Mouse (Mus musculus): ENCODE measurements around the gene Nfic.

Gene Nfic

GRCm38 (mm10) chr10:81485060-81485449 lies 29.6 kb upstream of the Nfic start:
- no peak for DNase-seq

DNA sequence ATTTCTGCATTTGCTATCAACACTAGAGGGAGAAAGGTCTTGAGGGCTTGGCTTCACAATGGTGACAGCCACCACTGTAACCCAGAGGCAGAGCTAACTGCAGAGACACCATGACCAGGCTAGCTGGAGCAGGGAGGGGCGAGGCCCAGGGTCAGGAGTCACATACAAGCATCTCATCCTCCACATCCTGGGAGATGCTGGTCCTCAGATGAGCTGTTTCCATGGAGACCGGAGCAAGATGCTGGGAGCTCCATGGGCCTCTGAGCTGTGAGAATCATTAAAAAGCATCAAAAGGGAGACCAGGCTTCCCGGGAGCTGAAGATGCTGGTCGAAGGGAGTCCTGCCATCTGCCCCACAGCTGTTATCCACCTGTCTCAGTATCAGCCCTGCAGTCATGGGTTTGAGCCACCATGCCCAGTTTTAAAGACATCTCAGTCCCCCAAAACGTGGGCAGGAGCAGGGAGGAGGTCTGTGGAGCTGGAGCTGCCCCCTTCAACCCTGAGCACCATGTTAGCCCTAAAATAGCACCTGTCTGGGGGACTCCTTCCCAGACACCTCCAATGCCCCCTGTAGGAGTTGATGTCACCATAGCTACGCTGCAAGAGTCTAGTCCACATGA lies 29.1 kb upstream of the Nfic start:
- DNase-seq: no peak

DNA sequence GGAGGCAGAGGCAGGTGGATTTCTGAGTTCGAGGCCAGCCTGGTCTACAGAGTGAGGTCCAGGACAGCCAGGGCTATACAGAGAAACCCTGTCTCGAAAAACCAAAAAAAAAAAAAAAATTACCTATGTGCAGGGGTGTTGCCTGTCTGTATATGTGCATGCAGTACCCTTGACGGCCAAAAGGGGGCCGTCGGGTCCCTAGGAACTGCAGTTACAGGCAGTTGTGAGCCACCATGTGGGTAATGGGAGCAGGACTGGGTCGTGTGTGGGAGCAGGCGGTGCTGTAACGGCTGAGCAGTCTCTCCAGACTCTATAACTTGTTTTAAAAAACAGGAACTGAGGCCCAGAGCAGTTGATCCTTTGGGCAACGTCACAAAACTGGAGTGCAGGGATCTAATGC lies 28.5 kb upstream of the Nfic start:
- peak; percentile 45 for DNase-seq

- peak; percentile 60 to 70 for DNase-seq
These were observed 27.1 kb upstream of the Nfic start, which contains the start of gene Celf5 for GRCm38 (mm10) chr10:81482533-81482889. Celf5 (minus strand) TSS chr10:81482709.

DNA sequence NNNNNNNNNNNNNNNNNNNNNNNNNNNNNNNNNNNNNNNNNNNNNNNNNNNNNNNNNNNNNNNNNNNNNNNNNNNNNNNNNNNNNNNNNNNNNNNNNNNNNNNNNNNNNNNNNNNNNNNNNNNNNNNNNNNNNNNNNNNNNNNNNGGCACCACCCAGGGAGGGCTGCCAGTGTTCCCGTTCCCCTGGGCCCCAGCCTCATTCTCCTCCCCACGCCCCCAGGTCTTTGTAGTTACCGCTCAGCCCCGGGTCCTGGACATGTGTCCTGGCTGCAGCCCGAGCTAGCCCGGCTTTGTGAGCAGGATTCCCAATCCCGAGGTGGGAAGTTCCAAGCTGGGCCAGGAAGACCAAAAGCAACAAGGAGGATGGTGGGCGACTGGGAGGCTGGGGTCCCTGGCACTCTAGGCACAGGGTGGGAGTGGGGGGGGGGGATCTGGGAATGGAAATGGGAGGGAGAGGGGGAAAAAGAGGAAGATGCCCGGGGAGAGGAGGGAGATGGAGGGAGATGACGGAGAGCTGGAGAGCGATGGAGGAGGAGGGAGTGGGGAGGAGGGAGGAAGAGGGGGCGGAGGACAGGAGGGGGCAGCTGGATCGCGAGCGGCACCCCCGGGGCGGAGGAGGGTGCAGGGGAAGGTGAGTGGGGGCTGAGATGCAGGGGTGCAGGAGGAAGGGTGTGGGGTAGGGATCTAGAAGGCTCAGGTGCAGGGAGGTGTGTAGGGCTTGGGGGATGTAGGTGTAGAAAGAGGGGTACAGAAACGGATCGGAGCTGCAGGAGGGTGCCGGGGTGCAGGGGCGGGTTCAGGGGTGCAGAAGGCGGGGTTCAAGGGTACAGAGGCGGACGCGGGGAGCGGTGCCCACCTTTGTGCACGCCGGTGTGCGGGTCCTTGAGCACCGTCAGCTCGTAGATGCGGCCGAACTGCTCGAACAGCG lies 26.4 kb upstream of the Nfic start:
- DNase-seq: no peak

GRCm38 (mm10) chr10:81474461-81474860 lies 19.0 kb upstream of the Nfic start:
- DNase-seq: no peak

DNA sequence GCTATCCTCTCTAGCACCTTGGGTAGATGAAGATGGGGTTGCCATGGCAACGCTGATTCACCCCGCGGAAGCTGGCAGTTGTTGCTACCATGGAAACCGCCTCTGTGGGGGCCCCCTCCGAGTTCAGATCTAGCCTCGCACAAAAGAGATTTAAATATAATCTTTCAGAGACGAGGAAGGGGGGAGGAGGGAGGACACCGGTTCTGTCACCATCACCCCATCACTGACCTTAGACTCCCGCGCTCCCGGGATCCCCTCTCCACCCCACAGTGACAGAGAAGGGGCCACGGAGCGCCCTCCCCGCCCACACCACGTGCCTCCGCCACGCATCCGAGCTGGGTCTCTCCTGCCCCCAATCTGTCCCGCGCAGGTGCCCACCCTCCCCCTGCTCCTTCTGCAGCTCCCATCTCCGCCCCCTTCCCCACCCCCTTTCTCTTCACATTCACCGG lies 17.6 kb upstream of the Nfic start:
- no peak for DNase-seq

GRCm38 (mm10) chr10:81472403-81473002 lies 17.1 kb upstream of the Nfic start:
- DNase-seq: no peak

GRCm38 (mm10) chr10:81470454-81470853 lies 15.0 kb upstream of the Nfic start:
- peak in 1 of 2 experiments; percentile 25 for DNase-seq

DNA sequence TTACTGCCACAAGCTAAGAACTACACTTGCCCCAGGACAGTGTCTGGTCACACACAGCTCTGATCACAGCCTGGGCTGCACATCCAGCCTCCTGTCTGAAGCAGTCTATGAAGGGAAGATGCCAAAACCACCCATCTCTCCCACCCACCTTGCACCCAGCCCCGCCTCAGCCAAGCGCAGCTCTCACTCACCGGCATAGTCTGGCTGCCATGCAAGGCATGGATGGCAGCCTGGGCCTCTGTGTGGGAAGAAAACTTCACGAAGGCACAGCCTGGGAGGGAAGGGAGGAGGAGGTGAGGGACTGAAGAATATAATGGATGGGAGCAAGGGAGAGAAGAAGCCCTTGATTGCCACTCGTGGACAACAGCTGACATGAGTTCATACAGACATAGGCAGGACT lies 13.8 kb upstream of the Nfic start:
- DNase-seq: peak in 1 of 2 experiments; percentile 12

DNA sequence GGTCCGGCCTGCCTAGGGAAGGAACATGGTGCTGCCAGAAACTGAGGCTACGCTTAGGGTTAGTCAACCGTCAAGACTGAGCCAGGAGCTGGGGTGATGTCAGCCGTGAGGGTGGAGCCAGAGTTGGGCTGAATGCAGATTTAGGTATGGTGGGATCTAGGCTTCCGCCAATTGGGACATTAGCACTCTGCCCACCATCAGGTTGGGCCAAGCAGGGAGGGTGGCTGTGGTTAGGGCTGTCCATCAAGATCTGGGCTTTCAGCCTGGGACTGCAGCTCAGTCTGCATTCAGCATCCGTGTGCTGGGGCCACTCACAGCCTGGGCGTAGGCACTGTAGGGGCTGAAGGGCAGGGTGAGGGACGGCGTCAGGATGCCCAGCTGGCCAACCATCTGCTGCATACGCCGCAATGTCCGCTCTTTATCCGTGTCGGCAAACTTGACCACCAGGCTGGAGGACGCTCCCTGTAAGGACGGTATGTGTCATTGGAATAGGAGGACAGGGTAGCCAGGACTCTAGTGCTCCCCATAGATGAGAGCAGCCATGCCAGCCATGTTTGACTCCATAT lies 12.3 kb upstream of the Nfic start:
- peak in 1 of 2 experiments; percentile 16 for DNase-seq

GRCm38 (mm10) chr10:81466881-81467280 lies 11.4 kb upstream of the Nfic start:
- peak in 1 of 2 experiments; percentile 18 for DNase-seq

- peak in 1 of 2 experiments; percentile 14 for DNase-seq
These were observed 10.6 kb upstream of the Nfic start for GRCm38 (mm10) chr10:81466066-81466465.

DNA sequence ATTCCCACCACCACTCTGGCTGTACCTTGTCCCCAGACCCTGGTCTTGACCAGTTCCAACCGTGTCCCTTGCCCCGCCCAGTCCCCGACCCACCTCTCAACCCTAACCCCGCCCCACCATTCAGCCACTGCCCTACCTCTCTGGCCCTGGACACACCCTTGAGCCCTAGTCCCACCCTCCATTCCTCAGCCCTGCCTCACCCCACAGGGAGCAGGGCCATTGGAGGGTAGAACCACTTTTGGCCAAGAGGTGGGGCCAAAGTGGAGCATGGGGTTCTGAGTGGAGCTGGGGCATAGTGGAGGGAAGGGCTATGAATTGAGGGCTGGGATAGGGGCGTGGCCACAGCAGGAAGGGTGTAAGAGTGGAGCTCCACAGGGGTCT lies 9.8 kb upstream of the Nfic start:
- DNase-seq: peak in 1 of 2 experiments; percentile 55

- peak; percentile 67 to 80 for DNase-seq
These were observed 9.2 kb upstream of the Nfic start for GRCm38 (mm10) chr10:81464405-81465264.

DNA sequence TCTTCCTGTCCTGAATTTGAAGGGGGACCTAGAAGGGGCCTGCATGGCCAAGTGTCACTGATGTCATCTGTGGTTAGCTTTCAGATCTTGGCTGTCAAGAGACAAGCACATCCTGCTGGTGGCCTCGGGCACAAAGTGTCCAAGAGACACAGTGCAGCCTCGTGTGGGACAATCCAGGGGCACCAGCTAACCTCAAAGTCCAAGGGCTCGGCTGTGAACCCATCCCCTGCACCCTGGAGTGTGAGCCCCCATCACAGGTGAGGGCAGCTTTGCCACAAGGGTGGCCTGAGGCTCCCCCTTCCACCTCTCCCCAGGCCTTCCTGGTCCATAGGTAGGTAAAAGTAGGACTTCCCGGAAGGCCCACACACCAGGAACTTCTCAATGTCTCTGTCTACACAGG lies 8.1 kb upstream of the Nfic start:
- peak in 1 of 2 experiments; percentile 18 for DNase-seq

DNA sequence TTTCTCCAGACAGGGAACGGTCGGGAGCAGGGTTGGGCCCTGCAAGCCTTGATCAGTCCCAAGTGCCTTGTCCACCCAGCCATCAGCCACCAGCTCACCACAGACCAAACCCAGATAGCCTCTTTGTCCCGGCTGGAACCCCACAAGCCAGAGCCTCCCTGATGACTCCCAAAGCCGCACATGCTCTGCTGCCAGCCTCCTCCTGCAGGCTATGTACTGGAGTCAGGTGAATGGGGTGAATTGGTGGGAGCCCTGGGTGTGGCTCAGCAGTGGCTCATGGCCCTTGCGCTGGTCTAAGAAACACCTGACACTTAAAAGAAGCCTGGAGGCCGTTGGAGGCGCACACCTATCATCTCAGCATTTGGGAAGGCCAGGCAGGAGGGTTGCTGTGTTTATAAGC lies 7.5 kb upstream of the Nfic start:
- peak in 1 of 2 experiments; percentile 20 for DNase-seq

DNA sequence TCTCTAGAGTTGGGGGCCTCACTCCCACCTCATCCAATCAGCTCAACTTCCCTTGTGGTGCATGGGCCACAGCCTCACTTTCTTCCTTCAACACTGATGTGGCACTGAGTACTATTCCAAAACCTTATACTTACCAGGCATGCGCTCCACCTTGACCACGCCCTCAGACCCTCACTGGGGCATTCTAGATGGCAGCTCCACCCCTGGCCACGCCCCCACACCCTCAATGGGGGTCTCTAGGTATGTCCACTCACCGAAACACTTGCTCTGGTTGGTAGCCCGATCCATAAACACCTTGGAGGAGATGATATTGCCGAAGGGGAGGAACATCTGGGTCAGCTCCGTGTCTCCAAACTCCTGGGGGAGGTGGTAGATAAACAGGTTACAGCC lies 7.0 kb upstream of the Nfic start:
- DNase-seq: no peak

DNA sequence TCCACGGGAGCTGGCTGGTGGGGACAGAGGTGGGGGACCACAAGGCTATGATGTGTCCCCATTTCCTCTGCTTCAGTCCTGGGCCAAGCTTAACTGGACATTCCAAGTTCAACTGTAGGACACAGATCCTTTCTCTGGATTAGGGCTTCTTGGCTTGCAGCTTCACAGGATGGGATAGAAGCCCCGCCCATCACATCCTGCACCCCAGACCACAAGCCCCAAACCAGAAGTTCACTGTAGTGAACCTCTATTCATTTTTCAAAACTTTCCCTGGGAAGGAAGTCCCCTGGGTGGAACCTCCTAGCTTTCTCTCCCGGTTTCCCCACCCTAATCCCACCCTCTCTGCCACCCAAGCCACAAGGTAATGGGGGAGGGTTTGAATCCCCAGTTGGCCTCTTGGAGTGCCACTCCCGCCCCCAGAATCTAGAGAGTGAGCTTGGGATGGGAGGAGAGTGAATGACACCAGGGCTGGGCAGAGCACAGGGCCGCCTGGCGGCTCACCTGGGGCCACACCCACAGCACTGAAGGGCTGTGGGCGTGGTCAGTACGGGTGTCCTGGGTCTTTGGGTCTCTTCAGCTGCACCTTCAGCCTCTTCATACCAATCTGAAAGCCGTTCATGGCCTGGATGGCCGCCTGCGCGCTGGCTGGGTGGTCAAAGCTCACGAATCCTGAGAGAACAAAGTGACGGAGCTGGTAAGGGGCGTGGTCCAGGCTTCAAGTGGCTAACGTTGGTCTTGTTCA lies 6.4 kb upstream of the Nfic start:
- no peak for DNase-seq

GRCm38 (mm10) chr10:81460951-81461350 lies 5.5 kb upstream of the Nfic start:
- DNase-seq: no peak

DNA sequence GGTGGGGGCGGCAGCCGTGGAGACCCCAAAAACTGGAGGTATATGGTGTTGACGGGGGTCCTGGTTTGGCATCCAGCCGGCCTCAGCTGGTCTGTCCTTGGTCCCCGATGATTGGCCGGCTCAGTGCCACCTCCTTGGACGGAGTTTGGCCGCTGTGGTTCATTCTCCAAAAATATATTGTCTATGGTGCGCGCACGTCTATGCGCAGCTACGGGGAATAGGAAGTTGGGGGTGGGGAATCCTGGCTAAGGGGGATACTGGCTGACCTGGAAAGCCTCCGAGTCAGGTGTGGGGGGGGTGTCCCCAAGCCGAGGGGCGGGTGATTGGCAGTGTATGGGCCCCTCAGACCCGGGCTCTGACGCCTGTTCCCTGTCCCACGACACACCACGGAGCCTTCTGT lies 5.0 kb upstream of the Nfic start:
- DNase-seq: no peak

GRCm38 (mm10) chr10:81459399-81459798 lies 4.0 kb upstream of the Nfic start:
- DNase-seq: no peak
